Mouse (Mus musculus) Patski (cell line): Measurements from ENCODE around the gene Smug1. TPM values are rescaled to one million over a fixed set of nuclear protein-coding genes. Genes with fewer than 3 reads are reported as not detected.

ENCODE experiments used
- ATAC-seq: fragments of 100-300 bp; one replicate; pipeline ENCODE4 v1.8.0; 2021
- CTCF ChIA-PET: fragments of 350-600 bp; sonication (Branson Sonifier 250); formaldehyde crosslinking; loops from one replicate; lab custom pipeline; 2022; ENCODE audit warnings: inconsistent platforms; lab: Charles Lee
- POLR2A ChIA-PET: fragments of 350-600 bp; sonication (Branson Sonifier 250); formaldehyde crosslinking; loops from one replicate; lab custom pipeline; 2022; ENCODE audit warnings: antibody characterized with exemption, inconsistent platforms; lab: Charles Lee
- DNase-seq: peaks from one replicate; pipeline ENCODE4 v3.0.0-alpha.2; 2011; ENCODE audit warnings: low read depth, low spot score
- H3K27me3 ChIP-seq: fragments of 371-371 bp; one replicate; pipeline ENCODE4 v1.5.1; 2021
- CTCF ChIP-seq: fragments of 100-300 bp; IDR thresholded peaks from one replicate; pipeline ENCODE4 v1.5.1; 2021
- in situ Hi-C: fragments of 300-500 bp; cut with MboI; formaldehyde crosslinking; loops from 3 replicates; pipeline ENCODE4 v1.11.1; 2018; ENCODE audit warnings: low pct_unique_long_range_greater_than_20kb, mixed read lengths
- polyA plus RNA-seq: library from polyadenylated mRNA; unstranded; gene quantifications from one replicate; pipeline ENCODE4 v1.2.3, GENCODE M21; 2021

Gene Smug1
- polyA plus RNA-seq, 1 experiment from 2014 or later = 17.4 TPM

GRCm38 (mm10) chr15:103113077-103113476 is 53.8 kb downstream of the Smug1 start:
- POLR2A ChIA-PET = interaction anchor here (0.6 kb wide), 1 partner anchor 145 kb away, joined by 3 read pairs; no protein-coding TSS in a partner anchor
- CTCF ChIA-PET = interaction anchor here (0.9 kb wide), 1 partner anchor 14 kb away, joined by 3 read pairs; no protein-coding TSS in a partner anchor
- peak; percentile 58 for TF ChIP-seq CTCF
- no peaks in the 10 kb centered on the region for H3K27me3 ChIP-seq
- ATAC-seq = no peak
- no peak for DNase-seq
- in situ Hi-C loops = no loop called here

GRCm38 (mm10) chr15:103112309-103112708 is 54.6 kb downstream of the Smug1 start:
- no peak for ATAC-seq
- ChIA-PET CTCF (interaction anchor here (0.6 to 1.1 kb wide), 3 partner anchors 14 to 99 kb away, joined by 3 read pairs; no protein-coding TSS in a partner anchor), POLR2A (no interaction called here)
- no peak for DNase-seq
- in situ Hi-C loops = no loop called here
- TF ChIP-seq CTCF = no peak
- H3K27me3 ChIP-seq = no peaks in the 10 kb centered on the region

- ATAC-seq = no peak
- ChIA-PET POLR2A (no interaction called here), CTCF (interaction anchor here (1.1 to 3.6 kb wide), 3 partner anchors 10 to 63 kb away, joined by 3 to 11 read pairs (median 3); no protein-coding TSS in a partner anchor)
- no peak for DNase-seq
- no peak for TF ChIP-seq CTCF
- H3K27me3 ChIP-seq = no peaks in the 10 kb centered on the region
- in situ Hi-C loops = no loop called here
These were observed 57.0 kb downstream of the Smug1 start for GRCm38 (mm10) chr15:103109940-103110339.

GRCm38 (mm10) chr15:103108066-103108676 is 58.7 kb downstream of the Smug1 start:
- DNase-seq = no peak
- no peaks in the 10 kb centered on the region for H3K27me3 ChIP-seq
- no peak for ATAC-seq
- in situ Hi-C loops = no loop called here
- no peak for TF ChIP-seq CTCF
- ChIA-PET CTCF (interaction anchor here (3.6 kb wide), 1 partner anchor 8 kb away, joined by 11 read pairs; no protein-coding TSS in a partner anchor), POLR2A (no interaction called here)

GRCm38 (mm10) chr15:103106201-103106600 is 60.7 kb downstream of the Smug1 start:
- no peaks in the 10 kb centered on the region for H3K27me3 ChIP-seq
- CTCF ChIA-PET = interaction anchor here (1.0 kb wide), 1 partner anchor 19 kb away, joined by 3 read pairs; no protein-coding TSS in a partner anchor
- DNase-seq = no peak
- POLR2A ChIA-PET = no interaction called here
- no peak for ATAC-seq
- TF ChIP-seq CTCF = no peak
- in situ Hi-C loops = no loop called here

Other genes starting within 250 kb of the Smug1 start
- gene Hoxc13, start 246.0 kb downstream of the Smug1 start, polyA plus RNA-seq = 0.04 TPM
- gene Hoxc12, start 230.3 kb downstream of the Smug1 start, polyA plus RNA-seq = not detected
- gene Hoxc11, start 212.7 kb downstream of the Smug1 start, polyA plus RNA-seq = not detected
- 4.5 TPM for gene Hoxc10, start 200.3 kb downstream of the Smug1 start, polyA plus RNA-seq
- gene Hoxc5, start 199.6 kb downstream of the Smug1 start, polyA plus RNA-seq = 0.56 TPM
- 5.8 TPM for gene Hoxc9, start 190.7 kb downstream of the Smug1 start, polyA plus RNA-seq
- 0.41 TPM for gene Hoxc8, start 176.5 kb downstream of the Smug1 start, polyA plus RNA-seq
- gene Hoxc6, start 168.8 kb downstream of the Smug1 start, polyA plus RNA-seq = 1.8 TPM
- 1.7 TPM for gene Hoxc4, start 148.2 kb downstream of the Smug1 start, polyA plus RNA-seq
- 92.4 TPM for gene Cbx5, start 72.7 kb upstream of the Smug1 start, polyA plus RNA-seq
- 667 TPM for gene Hnrnpa1, start 73.3 kb upstream of the Smug1 start, polyA plus RNA-seq
- not detected for gene Nfe2, start 91.3 kb upstream of the Smug1 start, polyA plus RNA-seq
- gene Copz1, start 105.6 kb upstream of the Smug1 start, polyA plus RNA-seq = 163 TPM
- gene Gpr84, start 143.5 kb upstream of the Smug1 start, polyA plus RNA-seq = not detected
- gene Zfp385a, start 173.0 kb upstream of the Smug1 start, polyA plus RNA-seq = 22.9 TPM
- gene Itga5, start 199.7 kb upstream of the Smug1 start, polyA plus RNA-seq = 48.6 TPM